Mouse (Mus musculus) kidney, embryonic 16.5 days (tissue): ENCODE data around the gene Olfr1008. TPM values are rescaled to one million over a fixed set of nuclear protein-coding genes. Genes with fewer than 3 reads are reported as not detected.
"Not testable (repeated sequence)": the region's sequence is repeated elsewhere in the genome, so short reads cannot be mapped to it uniquely, and the experiment has no call there.

Experiments
- ATAC-seq: fragments of 200-750 bp; cut with Nextera tagmentation; 2 replicates; pipeline ENCODE4 v1.8.0; 2017; ENCODE audit warnings: moderate TSS enrichment; ENCODE audit not compliant: low FRiP score, low TSS enrichment
- H3K27ac ChIP-seq: fragments of 300-500 bp; sonication (generic); 2 replicates; pipeline ENCODE4 v1.5.1; 2014; ENCODE audit warnings: low read length
- H3K27me3 ChIP-seq: fragments of 300-500 bp; sonication (generic); 2 replicates; pipeline ENCODE4 v1.6.1; 2014; ENCODE audit warnings: low read length, control low read depth, mixed read lengths; ENCODE audit not compliant: insufficient read depth
- H3K36me3 ChIP-seq: fragments of 300-500 bp; sonication (generic); 2 replicates; pipeline ENCODE4 v1.6.1; 2014; ENCODE audit warnings: low read length, control low read depth, mixed read lengths; ENCODE audit not compliant: insufficient read depth
- H3K4me1 ChIP-seq: fragments of 300-500 bp; sonication (generic); 2 replicates; pipeline ENCODE4 v1.6.1; 2014; ENCODE audit warnings: low read length, control low read depth, mixed read lengths; ENCODE audit not compliant: insufficient read depth
- H3K4me2 ChIP-seq: fragments of 300-500 bp; sonication (generic); replicated peaks from 2 replicates; pipeline ENCODE4 v1.6.1; 2014; ENCODE audit warnings: low read depth, low read length
- H3K4me3 ChIP-seq: fragments of 300-500 bp; sonication (generic); 2 replicates; pipeline ENCODE4 v1.5.1; 2014; ENCODE audit warnings: mild to moderate bottlenecking, low read length
- H3K9ac ChIP-seq: fragments of 300-500 bp; sonication (generic); replicated peaks from 2 replicates; pipeline ENCODE4 v1.6.1; 2014; ENCODE audit warnings: low read length
- H3K9me3 ChIP-seq: fragments of 300-500 bp; sonication (generic); 2 replicates; pipeline ENCODE4 v1.6.1; 2016; ENCODE audit warnings: low read length, control low read depth
- WGBS: fragments of 180-500 bp; shearing (Covaris S2); extraction: QIAGEN DNeasy Blood & Tissue Kit; methylation state at CpG from one replicate; pipeline ENCODE4 v1.1.7; 2014; 5-methylcytosine and 5-hydroxymethylcytosine counted together
- polyA plus RNA-seq: library from polyadenylated mRNA; unstranded; fragments of >200 nt; fragmentation: Nextera tagmentation; extraction: Ambion mirVana; gene quantifications from 2 replicates; pipeline ENCODE4 v1.2.1, GENCODE M21; 2015

Gene Olfr1008
- polyA plus RNA-seq, result not detected in 2 replicates

DNA sequence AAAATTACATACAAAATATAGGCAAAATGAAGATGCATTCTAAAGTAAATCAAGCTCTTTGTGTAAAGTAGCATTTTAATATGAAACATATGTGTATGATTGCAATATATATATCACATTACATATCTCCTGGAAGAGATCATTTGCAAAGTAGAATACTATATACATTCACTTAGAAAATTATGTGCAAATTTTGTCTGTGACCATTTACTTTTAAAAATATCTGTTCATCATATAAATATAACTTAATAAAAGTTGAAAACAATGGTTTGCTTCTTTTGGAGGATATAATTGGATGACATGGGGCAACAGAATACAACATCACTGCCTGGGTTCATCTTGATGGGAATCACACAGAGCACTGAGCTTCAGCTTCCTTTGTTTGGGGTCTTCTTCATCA, at the start of gene Olfr1008:
TSS of gene Olfr1008 (plus strand) at position 301 of the 400 bp plus-strand sequence.
- ATAC-seq, result no peak
- Histone ChIP-seq H3K27me3 (no peaks in the 10 kb centered on the region), H3K4me2 (no peak within 1 kb of the TSS)

DNA sequence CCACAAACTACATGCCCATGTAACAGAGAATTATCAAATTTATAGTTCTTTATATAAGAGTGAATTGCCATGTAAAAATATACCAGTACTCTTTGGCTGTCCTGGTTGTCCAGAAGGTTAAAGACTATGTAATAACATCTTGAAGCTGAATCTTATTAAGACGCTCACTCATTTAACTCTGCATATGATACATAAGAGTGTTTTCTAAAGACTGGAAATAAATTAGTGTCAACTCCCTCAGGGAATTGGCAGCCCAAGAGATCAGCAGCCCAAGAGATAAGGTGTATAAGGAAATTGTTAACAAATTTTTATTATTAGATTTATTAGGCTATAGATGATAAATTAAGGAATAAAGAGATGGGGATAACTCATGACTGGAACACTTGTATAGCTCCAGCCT, 38.6 kb upstream of the Olfr1008 start, which contains the start of gene Olfr1002:
TSS of gene Olfr1002 (minus strand) at position 101 of the 400 bp plus-strand sequence.
- Histone ChIP-seq H3K4me3 (no peak within 1 kb of the TSS), H3K36me3 (no peaks in the 10 kb centered on the region), H3K9ac (no peak within 1 kb of the TSS), H3K9me3 (no peaks in the 10 kb centered on the region), H3K4me1 (no peaks in the 10 kb centered on the region), H3K27ac (no peak within 1 kb of the TSS), H3K4me2 (no peak within 1 kb of the TSS), H3K27me3 (no peaks in the 10 kb centered on the region)
- 82% methylated on average over 1 of the region's 1 CpGs for WGBS
- ATAC-seq, result no peak

More for the DNA sequence above, at the start of gene Olfr1008:
- Histone ChIP-seq H3K27ac (no peak within 1 kb of the TSS), H3K9me3 (no peaks in the 10 kb centered on the region), H3K4me3 (no peak within 1 kb of the TSS), H3K9ac (no peak within 1 kb of the TSS), H3K4me1 (no peaks in the 10 kb centered on the region), H3K36me3 (no peaks in the 10 kb centered on the region)

DNA sequence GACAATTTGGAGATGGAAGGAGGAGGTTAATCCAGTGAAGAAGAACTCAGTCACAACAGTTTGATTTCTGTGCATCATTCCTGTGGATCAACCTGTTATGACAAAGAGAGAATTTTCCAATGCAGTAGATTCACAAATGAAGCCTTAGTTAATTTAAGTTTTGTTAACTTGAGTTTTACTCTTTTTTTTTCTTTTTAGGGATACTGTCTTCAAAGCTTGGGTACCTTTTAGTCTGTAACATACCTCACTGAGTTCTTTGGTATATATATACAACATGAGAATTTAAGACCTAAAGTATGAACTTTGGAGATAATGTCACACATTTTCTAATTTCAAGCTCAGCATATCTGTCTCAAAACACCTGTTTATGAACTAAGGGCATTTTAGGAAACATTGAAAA, 24.9 kb upstream of the Olfr1008 start, which contains the start of gene Olfr154:
TSS of gene Olfr154 (minus strand) at position 101 of the 400 bp plus-strand sequence.
- H3K27me3 ChIP-seq, H3K4me2 ChIP-seq, H3K4me1 ChIP-seq, H3K4me3 ChIP-seq, ATAC-seq, H3K36me3 ChIP-seq, H3K27ac ChIP-seq, H3K9ac ChIP-seq, H3K9me3 ChIP-seq: not testable (repeated sequence)

DNA sequence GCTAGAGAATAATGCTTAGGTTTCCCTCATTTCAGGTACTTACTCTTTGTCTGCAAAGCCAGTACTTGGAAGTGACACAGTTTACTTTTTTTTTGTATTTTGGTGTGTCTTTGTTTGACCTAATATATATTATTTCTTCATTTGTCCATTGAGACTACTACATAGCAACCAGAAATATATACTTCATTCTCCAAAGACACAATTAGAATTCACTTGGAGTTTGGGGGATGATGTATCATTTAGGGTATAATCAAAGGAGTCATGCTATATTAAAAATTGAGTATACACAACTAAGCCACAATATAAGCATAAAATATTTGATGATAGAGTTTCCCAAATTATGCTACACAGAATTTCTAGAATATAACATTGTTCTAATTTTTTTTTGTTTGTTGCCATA, 10.6 kb upstream of the Olfr1008 start, which contains the start of gene Olfr1006:
TSS of gene Olfr1006 (minus strand) at position 101 of the 400 bp plus-strand sequence.
- Histone ChIP-seq H3K9me3 (no peaks in the 10 kb centered on the region), H3K27ac (no peak within 1 kb of the TSS), H3K9ac (no peak within 1 kb of the TSS), H3K4me3 (no peak within 1 kb of the TSS), H3K4me1 (no peaks in the 10 kb centered on the region), H3K36me3 (no peaks in the 10 kb centered on the region), H3K27me3 (no peaks in the 10 kb centered on the region), H3K4me2 (no peak within 1 kb of the TSS)
- no peak for ATAC-seq

DNA sequence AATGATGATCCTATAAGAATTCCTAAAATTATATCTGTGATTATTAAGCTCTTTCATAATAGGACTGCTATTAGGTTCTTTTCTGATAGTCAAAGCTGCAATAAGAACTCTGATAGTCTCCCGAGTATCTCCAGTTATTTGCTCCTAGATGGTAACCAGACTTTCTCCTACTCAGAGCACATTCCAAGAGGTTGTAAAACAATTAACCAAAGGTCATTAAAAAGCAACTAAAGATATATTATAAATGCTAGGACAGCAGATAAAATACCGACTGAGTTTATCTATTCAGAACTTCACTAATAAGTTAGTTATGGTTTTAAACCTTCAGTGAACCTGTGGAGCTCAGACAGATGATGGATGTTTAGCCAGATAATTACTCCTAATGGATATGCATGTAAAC, 21.4 kb downstream of the Olfr1008 start:
- not testable (repeated sequence) for H3K36me3 ChIP-seq, H3K4me3 ChIP-seq, H3K9me3 ChIP-seq, H3K27me3 ChIP-seq, ATAC-seq, H3K4me2 ChIP-seq, H3K4me1 ChIP-seq, H3K9ac ChIP-seq, H3K27ac ChIP-seq
- WGBS, result 40% methylated on average over 2 of the region's 2 CpGs

DNA sequence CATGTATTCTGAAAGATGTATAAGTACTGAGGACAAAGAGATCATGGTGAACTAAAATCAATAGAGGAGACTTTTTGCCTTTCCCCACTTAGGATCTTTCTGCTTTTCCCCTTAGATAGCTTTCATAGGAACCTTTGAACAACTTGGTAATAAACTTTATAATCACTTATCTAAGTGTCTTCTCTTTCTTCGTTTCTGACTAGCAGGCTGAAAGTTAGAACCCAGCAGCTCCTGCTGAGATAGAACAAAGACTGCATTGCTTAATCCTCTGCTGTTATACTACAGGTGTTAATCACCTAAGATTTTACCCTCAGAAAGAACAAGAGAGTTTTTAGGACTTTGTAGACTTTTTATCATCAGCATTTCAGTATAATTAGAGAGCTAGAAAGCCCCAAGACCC, 21.9 kb downstream of the Olfr1008 start:
- Histone ChIP-seq H3K4me2 (no peak overlapping the region), H3K27me3 (no peaks in the 10 kb centered on the region), H3K9ac (no peak overlapping the region), H3K4me1 (no peaks in the 10 kb centered on the region), H3K9me3 (no peaks in the 10 kb centered on the region; the same call in 1 of the 2 replicates), H3K27ac (no peak overlapping the region), H3K4me3 (no peak overlapping the region), H3K36me3 (no peaks in the 10 kb centered on the region)
- 18% methylated on average over 1 of the region's 1 CpGs for WGBS
- ATAC-seq, result no peak

DNA sequence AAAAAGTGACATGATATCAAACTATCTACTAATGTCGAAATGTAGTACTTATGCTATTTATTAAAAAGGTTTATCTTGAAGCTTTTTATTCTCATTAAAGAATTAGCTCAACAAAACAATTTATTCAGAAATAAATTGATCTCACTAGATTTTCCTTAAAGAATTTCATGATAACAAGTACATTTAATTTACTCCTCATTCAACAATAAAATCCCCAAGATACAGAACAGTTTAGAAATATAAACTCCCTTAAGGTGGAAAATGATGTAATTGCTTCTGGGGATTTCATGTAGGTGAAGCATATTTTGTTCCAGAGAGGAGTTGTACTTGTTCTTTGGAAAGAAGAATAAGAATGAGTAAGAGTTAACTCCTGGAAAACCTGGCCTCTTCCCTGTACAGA, 25.9 kb downstream of the Olfr1008 start, which contains the start of gene Olfr1009:
TSS of gene Olfr1009 (plus strand) at position 301 of the 400 bp plus-strand sequence.
- H3K4me3 ChIP-seq, result no peak within 1 kb of the TSS
- ATAC-seq, result no peak
- no peak within 1 kb of the TSS for H3K9ac ChIP-seq
- no peaks in the 10 kb centered on the region for H3K27me3 ChIP-seq
- no peaks in the 10 kb centered on the region for H3K4me1 ChIP-seq
- H3K36me3 ChIP-seq, result no peaks in the 10 kb centered on the region
- H3K27ac ChIP-seq, result no peak within 1 kb of the TSS
- WGBS, result 90% methylated on average over 1 of the region's 1 CpGs
- H3K4me2 ChIP-seq, result no peak within 1 kb of the TSS
- H3K9me3 ChIP-seq, result no peaks in the 10 kb centered on the region; the same call in 1 of the 2 replicates

DNA sequence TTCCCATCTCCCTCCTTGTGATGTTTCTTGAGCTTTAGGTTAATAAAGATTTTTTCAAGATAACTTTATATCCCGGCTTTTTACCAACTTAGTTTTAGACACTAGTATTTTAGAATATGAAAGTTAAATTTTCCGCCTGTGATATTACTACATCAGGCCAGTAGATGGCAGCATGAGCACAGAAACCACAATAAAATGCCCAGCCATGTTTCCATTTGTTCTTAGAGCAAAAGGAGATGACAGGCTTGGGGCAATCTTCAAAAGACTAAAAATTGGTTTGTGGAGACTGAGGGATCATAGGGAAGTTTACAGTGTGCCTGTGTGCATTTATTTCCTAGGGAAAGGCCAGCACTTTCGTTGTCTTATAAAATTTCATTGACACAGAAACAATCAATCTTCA, 36.6 kb downstream of the Olfr1008 start:
- ATAC-seq, result no peak
- Histone ChIP-seq H3K27ac (no peak overlapping the region), H3K36me3 (no peaks in the 10 kb centered on the region), H3K9me3 (no peaks in the 10 kb centered on the region), H3K4me1 (no peaks in the 10 kb centered on the region), H3K9ac (no peak overlapping the region), H3K4me3 (no peak overlapping the region), H3K27me3 (no peaks in the 10 kb centered on the region), H3K4me2 (no peak overlapping the region)
- 7% methylated on average over 3 of the region's 3 CpGs for WGBS

Other genes starting within 250 kb of the Olfr1008 start
- not detected in 2 replicates for gene Olfr995, start 245.8 kb upstream of the Olfr1008 start, polyA plus RNA-seq
- gene 4833423E24Rik, start 170.4 kb upstream of the Olfr1008 start, polyA plus RNA-seq, result not detected in 2 replicates
- not detected in 2 replicates for gene Olfr996, start 110.2 kb upstream of the Olfr1008 start, polyA plus RNA-seq
- not detected in 2 replicates for gene Olfr998, start 100.5 kb upstream of the Olfr1008 start, polyA plus RNA-seq
- not detected in 2 replicates for gene Olfr1000, start 77.5 kb upstream of the Olfr1008 start, polyA plus RNA-seq
- not detected in 2 replicates for gene Olfr1002, start 38.7 kb upstream of the Olfr1008 start, polyA plus RNA-seq
- gene Olfr154, start 25.0 kb upstream of the Olfr1008 start, polyA plus RNA-seq, result not detected in 2 replicates
- gene Olfr1006, start 10.7 kb upstream of the Olfr1008 start, polyA plus RNA-seq, result not detected in 2 replicates
- gene Olfr1009, start 26.0 kb downstream of the Olfr1008 start, polyA plus RNA-seq, result not detected in 2 replicates
- not detected in 2 replicates for gene Olfr1012, start 73.3 kb downstream of the Olfr1008 start, polyA plus RNA-seq
- gene Olfr1013, start 77.7 kb downstream of the Olfr1008 start, polyA plus RNA-seq, result not detected in 2 replicates
- gene Olfr1014, start 83.3 kb downstream of the Olfr1008 start, polyA plus RNA-seq, result not detected in 2 replicates
- not detected in 2 replicates for gene Olfr1015, start 92.6 kb downstream of the Olfr1008 start, polyA plus RNA-seq
- not detected in 2 replicates for gene Olfr1016, start 113.1 kb downstream of the Olfr1008 start, polyA plus RNA-seq
- not detected in 2 replicates for gene Olfr1018, start 129.0 kb downstream of the Olfr1008 start, polyA plus RNA-seq
- gene Olfr1019, start 156.1 kb downstream of the Olfr1008 start, polyA plus RNA-seq, result not detected in 2 replicates
- gene Olfr1020, start 157.6 kb downstream of the Olfr1008 start, polyA plus RNA-seq, result not detected in 2 replicates
- gene Olfr1022, start 179.2 kb downstream of the Olfr1008 start, polyA plus RNA-seq, result not detected in 2 replicates
- not detected in 2 replicates for gene Olfr1023, start 196.2 kb downstream of the Olfr1008 start, polyA plus RNA-seq
- not detected in 2 replicates for gene Olfr1024, start 215.6 kb downstream of the Olfr1008 start, polyA plus RNA-seq
- not detected in 2 replicates for gene Olfr1025-ps1, start 225.8 kb downstream of the Olfr1008 start, polyA plus RNA-seq
- gene Olfr1026, start 232.1 kb downstream of the Olfr1008 start, polyA plus RNA-seq, result not detected in 2 replicates